Mouse (Mus musculus) urinary bladder, adult 2 months (tissue): ENCODE measurements around the gene Plcb3. TPM values are rescaled to one million over a fixed set of nuclear protein-coding genes. Genes with fewer than 3 reads are reported as not detected.
A peak's percentile ranks its signal among the peaks of the same experiment; 100 is the strongest.
"Not testable (repeated sequence)": the region's sequence is repeated elsewhere in the genome, so short reads cannot be mapped to it uniquely, and the experiment has no call there.

Experiments used
- DNase-seq: peaks from one replicate; pipeline ENCODE4 v3.0.0; 2022; ENCODE audit warnings: low spot score
- polyA plus RNA-seq: library from polyadenylated mRNA; depleted of rRNA; stranded (reverse); fragments of >200 nt; gene quantifications from 2 replicates; pipeline ENCODE4 v1.2.3, GENCODE M21; 2012

The Plcb3 gene
- polyA plus RNA-seq, 1 experiment, result 88.1 TPM

DNA sequence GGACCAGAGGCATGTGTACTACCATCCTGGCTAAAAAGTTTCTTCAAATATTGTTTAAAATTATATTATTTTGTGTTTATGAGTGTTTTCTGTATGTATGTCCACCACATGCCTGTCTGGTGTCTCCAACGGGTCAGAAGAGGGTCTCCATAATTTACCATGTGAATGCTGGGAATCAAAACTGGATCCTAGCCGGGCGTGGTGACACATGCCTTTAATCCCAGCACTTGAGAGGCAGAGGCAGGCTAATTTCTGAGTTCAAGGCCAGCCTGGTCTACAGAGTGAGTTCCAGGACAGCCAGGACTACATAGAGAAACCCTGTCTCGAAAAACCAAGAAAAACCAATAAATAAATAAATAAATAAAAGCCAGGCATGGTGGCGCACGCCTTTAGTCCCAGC is 14.9 kb upstream of the Plcb3 start:
- not testable (repeated sequence) for DNase-seq

DNA sequence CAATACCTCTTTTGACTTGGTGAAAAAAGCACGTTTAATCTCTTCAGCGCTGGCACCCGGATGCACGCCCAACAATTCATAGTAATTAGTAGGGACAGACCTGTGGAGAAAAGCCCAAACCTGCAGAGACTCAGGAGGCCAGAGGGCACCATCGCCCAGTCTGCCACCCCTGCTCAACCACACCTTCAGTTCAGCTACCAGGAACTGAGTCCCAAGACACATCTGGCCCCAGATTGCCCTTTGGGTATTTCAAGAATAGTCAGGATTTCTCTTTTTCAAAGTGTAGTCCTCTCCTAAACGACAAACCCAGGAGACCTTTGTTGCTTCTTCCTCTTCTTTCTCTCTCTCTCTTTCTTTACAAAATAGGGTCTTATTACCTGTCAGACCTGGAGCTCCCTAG is 14.4 kb upstream of the Plcb3 start:
- DNase-seq, result no peak

DNA sequence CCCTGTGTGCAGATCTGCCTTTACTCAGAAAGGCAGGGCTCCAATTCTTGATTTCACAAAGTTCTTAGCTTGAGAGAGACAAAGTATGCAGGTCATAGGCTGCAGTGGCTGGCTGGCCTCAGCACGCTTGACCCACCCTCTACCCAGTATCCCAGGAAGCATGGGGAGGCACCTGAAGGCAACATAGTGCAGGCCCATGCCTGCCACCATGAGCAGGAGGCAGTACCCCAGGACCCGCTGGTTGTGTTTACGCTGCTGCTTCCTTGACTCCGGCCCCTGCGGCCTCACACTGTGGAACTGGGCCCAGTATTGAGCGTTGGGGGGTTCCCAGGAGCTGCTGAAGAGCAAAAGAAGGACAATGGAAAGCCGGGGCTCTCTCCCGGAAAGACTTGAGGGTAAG is 13.0 kb upstream of the Plcb3 start:
- no peak for DNase-seq

DNA sequence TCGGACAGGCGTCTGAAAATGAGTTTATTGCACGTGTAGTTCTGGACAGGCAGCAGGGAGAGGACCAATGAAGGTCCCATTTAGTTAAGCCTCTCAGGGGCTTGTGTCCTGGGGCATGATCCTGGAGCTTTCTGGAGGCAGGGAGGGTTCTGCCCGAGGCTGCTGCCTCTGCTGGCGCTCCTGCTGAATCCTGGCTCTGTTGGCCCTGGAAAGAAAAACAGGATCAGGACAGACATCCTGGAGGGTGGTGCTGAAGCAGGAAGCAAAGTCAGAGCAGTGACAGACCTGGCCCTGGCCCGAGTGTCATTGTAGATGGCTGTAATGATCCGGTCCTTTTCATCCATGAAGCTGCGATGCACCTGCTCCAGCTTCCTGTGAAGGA is 11.6 kb upstream of the Plcb3 start:
- DNase-seq, result no peak

DNA sequence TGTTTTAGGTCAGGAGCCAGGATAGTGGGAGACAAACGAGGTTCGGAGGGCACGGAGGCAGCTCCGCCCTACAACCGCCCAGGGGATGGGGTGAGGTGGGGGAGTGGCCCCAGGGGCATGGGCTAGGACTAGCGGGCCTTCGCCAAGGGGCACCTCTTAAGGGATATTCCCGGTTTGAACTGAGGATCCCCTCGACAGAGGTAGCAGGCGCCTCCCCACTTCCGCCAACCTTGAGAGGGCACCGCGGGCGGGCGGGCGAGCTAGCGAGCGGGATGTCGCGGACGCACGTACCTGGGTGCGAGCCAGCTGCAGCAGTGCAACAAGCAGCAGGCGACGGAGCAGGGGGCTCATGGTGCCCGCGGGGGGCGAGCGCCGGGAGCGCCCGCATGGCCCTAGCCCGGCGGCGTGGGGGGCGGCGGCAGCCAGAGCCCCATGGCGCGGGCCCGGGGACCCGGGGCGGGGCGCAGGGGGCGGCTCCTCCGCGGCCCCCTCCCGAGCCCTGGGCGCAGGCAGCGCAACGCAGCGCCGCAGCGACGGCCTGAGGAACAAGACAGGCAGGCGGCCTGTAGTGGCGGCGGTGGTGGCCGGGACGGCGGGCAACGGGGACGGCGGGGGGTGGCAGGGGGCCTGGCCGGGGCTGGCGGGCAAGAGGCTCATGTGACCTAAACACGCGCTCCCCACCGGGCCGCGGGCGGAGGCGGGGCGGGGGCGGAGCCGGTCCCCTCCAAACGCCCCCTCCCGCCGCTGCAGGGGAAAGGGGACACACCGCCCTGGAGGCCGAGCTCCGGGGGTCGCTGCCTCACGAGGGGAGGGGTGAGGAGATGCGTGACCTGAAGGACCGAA is 11.0 kb upstream of the Plcb3 start, which contains the start of gene Vegfb:
Gene Vegfb (minus strand): TSS at position 591 of the 843 bp plus-strand sequence.
- peak; percentile 73 for DNase-seq

DNA sequence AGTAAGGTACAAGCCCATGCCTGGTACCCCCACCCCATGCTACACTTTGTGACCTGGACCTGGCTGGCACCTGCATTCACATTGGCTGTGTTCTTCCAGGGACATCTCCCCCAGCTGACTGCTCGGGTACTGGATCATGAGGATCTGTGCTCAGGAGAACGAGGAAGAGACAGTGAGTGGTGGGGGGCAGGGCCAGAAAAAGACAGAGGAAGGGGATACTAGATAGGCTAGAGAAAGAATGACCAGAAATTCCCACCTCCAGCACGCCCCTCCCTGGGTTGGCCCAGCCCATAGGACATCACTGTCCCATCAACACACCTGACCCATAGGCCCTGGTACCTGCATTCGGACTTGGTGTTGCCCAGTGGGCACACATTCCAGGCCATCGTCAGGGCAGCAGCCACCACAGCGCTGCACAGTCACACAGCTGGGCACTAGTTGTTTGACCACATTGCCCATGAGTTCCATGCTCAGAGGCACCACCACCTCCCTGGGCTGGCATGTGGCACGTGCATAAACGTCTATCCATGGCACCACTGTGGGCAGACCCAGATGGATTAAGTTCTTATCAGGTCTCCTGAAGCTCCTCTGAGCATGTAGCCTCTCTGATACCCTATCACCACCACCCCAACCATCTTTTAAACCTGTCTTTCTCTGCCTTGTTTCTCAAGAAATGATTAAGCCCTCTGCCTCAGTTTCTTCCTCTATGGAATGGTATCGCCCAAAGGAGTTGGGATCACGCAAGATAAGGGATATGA is 9.9 kb upstream of the Plcb3 start:
- no peak for DNase-seq

DNA sequence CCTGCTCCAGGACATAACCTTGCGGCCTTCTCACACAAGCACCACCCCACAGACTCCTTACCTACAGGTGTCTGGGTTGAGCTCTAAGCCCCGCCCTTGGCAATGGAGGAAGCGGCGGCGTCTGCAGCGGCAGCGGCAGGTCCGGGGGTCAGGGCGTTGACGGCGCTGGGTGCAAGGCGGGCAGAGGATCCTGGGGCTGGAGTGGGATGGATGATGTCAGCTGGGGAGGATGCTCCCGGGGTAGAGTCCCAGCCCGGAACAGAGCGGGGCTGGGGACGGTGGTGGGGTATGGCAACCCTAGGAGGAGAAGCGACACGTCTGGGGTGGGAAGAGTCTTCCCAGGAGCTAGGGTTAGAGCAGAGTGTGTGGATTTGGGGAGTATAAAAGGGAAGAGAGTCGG is 9.0 kb upstream of the Plcb3 start:
- no peak for DNase-seq

DNA sequence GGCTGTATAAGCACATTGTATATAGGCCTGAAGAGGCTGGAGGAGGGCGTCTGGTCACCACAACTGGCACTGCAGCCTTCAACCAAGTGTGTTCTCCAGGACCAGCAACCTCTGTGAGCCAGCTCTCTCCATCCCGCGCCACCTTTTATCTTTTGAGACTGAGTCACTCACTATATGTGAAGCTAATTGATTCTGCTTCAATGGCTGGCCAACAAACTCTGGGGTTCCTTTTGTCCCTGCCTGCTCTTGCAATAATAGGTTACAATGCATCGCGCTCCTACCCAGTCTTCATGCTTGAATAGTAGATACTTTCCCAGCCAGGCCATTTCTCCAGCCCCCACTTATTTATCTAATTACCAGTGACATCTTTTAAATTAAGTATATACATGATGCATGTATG is 7.4 kb upstream of the Plcb3 start:
- DNase-seq, result no peak

DNA sequence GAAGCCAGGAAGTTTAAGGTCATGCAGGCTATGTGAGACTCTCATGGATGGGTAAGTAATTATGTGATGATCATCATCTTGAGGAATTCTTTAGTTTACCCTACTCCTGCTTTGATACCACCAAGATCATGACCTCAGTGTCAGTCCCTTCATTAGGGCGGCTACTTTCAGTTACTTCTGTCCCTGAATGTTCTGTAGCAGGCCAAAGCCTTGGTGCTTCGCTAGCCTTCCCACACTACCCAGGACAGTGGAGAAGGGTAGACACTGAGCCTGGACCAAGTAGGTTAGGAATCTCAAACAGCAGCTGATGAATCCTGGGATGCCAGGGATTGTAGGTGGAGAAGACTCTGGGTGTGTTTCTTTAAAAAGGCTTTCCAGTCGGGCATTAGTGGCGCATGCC is 5.2 kb upstream of the Plcb3 start:
- DNase-seq, result no peak

DNA sequence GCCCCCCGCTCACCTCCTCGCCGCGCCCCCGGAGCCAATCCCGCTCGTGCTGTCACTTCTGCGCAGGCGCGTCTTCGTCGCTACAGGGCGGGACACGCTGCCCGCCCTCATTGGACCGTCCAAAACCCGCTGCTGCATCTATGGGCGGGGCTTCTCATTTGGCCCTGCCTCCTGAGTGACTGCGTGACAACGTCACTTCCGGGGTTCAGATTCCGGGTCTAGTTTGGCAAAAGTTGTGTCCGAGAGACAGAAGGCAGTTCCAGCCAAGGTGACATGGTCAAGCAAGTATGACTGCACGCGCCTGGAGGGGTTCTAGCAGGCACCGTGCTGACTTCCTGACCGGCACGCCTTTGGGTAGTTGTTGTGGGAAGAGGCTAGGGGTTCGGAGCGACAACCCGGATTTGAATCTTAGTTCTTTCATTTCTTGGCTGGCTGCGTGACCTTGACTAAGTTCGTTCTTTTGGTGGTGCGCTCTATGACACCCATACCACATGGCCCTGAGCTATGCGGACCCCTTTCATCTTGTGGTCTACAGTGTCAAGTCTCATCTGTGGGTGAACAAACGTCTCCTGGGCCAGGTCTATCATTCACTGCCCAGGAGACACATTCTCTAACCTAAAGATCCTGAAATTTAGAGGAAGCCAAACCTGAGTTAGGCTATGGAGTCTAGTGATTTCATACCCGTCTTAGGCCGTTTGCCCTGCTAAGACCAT is 4.3 kb upstream of the Plcb3 start, which contains the start of gene Fkbp2:
Gene Fkbp2 (minus strand): TSS at position 121 of the 713 bp plus-strand sequence.
- no peak for DNase-seq

DNA sequence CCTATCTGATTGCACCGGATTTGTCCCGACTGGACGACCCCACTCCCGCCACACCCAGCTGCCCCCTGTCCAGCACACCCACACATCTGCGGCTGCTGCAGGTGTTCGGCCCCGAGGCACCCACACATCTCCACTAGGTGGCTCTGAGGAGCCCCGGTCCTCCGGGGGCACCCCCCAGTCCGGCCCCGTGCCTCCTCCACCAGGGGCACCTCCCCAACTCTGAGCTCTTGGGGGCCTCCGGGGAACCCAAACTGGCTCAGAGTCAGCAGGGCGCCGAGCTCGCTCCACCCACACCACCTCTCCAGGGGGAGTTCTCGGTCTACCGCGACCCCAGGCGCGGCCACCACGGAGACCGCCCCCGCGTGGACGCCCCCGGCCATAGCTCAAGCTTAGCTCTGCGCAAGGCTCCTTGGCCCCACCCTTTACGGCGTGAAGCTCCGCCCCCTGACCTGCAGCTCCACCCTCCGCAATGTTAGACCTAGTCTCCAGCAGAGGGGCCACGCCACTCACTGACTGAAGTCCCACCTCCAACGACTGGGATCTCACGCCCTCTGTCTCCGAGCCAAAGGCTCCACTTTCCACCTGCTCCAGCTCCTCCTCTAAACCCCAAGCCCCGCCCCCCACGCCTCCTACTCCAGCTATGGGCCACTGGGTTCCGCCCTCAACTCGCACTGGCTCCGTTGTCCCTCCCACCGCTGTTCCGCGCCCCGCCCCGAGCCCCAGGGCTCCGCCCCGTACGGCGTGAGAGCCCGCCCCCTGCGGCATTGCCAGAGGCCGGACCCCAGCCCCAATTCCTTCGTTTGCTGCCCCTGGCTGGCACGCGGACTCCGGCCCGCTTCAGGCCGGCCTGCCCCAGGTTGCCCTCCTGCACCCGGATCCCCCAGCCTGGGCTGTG is 3.5 kb upstream of the Plcb3 start:
- peak; percentile 98 for DNase-seq

DNA sequence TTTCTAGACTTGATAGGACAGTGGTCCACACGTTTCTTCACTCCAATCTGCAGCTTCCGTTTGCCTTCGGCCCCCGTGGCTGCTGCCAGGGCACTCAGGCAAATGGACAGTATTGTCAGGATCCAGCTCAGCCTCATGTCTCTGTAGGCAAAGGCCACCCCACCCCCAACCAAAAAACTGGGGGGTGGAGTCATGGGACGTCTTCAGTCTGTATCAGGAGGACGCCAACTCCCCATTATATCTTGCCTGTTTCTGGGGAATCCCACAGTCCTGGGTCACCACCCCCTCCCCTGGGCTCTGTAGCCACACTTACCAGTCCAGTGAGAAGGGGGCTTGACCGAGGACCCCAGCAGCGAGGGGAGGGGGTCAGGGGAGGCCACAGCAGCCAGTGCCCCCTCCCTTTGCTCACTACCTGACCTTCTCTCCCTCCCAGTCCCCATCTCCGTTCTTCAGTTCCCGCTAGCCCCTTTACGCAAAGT is 2.8 kb upstream of the Plcb3 start:
- no peak for DNase-seq

DNA sequence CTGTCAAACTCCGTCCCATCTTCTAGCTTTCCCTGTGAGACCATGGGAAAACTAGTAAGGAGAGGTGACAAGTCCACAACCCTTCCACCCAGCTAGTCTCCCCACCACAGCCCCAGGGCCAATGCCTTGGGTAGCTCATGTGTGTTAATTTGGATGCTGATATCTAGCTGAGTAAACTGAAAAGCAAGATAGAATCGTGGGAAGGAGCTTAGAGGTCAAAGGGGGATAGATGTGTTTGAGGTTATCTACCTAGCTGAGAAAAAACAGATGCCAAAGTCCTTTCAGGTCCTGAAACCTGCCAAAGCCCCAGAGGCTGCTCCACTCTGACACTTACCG is 2.3 kb upstream of the Plcb3 start:
- DNase-seq, result no peak

DNA sequence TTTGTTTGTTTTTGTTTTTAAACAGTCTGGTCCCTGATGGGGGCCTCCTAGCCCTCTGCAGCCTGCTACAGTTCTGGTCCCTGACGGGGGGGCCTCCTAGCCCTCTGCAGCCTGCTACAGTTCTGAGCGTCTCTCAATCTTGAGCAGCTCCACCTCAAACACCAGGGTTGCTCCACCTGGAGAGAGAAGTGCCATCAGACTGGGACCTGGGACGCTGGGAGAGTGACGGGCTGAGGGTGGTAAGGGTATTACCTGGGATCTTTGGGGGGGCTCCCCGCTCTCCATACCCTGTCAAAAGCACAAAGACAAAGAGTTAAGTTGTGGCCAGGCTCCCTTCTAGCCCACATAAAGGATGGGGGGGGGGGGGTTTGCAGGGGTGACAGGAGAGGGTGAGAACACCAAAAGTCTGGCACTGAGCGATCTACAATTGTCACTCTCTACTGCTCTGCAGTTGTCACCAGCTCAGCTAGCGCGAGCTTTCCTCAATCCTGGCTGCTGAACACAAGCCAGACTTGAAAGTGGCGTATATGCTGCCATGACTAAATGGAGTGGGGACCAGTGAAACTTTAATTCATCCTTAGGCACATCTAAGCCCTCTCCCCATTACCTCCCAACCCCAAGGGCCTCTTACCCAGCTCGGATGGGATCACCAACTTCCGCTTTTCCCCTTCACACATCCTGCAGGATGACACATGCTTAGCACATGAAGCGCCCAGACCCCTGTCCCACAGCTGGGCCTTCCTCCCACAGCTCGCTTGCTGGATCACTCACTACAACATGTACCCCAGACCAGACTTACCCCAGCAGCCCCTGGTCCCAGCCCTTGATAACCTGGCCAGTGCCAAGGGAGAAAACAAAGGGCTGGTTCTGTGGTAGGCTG is 1.7 kb upstream of the Plcb3 start:
- DNase-seq, result no peak

DNA sequence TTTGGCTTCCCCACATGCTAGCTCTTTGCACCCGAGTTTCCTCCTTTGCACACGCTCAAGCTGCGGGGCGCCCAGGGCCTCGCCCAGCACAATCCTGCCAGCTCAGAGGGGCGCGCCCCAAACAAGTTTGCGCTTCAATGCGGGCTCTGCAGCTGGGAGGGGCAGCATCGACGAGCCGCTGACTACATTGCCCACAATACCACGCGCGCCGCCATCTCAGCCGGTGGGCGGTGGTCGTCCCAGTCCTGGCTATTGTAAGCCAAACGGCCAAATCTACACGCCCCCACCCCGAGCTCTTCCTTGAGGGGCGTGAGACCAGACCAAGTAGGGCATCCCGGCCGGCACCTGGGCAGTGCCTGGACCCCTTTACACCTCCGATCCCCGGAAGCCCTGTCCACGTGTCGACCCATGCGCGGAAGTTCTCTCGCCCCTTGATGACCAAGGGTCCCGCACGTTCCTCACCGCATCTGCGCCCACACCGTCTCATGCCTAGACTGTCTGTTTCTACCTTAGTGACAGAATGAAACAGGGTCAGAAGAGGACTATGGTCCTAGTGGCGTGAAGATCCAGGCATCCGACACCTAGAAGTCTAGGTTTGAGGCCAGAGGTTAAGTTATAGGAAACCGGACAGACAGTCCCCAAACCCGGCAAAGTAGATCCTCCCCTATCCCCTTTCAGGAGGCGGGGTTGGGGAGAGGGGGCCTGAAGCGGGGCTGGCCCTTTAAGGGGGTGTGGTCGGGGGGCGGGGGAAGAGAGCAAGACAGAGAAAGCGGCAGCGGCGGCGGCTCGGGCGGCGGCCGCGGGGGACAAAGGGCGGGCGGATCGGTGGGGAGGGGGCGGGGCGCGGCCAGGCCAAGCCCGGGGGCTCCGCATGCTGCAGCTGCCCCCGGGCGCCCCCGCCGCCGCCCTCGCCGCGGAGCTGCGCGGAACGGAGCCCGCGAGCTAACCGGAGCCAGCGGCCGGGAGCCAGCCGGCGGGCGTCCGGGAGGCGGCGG is 1.8 kb downstream of the Plcb3 start, which contains the start of gene Ppp1r14b:
Gene Ppp1r14b (plus strand): TSS at position 758 of the 995 bp plus-strand sequence.
- peak; percentile 73 for DNase-seq

DNA sequence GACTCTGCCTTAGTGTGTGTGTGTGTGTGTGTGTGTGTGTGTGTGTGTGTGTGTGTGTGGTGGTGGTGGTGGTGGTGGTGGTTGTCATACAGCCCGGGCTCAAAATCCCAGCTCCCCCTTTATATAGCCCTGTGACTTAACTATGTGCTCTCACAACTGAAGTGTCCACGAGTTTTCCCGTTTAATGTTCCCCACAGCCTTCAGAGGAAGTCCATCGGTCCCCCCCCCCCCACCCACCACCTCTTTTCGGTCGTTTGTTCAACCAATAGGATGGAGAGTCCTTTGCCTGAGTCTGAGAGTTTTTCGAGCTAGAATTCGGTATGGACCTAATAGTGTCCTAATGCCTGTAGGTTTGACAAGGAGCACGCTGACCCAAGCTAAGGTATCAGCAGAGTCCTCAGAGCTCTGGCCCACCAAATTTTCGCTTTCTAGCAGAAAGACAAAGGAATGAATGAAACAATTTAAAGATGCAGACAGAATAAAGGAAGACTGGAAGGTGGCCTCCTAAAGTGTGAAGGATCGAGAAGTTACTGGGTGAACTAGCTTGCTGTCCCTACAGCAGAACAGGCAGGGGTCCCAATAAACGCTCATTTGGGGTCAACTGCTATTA is 2.6 kb downstream of the Plcb3 start:
- no peak for DNase-seq

DNA sequence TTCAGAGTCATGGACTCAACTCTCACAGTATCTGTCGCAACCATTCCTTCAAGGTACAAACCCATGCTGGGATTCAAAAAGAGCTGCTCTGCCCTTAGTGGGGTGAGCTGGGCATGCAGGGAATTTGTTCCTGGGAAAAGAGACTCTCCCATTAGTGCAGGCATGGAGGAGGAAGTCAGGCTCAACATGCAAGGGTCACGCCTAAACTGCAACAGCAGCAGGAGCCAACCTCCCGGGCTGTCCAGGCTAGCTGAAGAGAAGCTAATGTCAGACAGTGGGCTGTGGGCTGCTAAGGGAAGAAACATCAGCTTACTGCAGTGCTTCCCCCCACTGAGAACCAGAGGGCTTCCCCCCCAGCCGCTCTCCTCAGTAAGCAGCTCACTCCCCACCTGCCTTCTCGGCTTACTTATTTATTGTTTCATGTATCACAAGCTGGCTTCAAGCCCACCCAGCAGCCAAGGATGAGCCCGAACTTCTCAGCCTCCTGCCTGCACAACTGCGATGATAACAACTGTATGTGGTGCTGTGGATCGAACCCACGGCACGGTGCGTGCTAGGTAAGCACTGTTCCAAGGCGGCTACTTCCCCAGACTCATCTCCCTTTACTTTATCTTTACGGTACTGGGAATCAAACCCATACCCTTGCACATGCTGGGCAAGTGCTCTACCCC is 3.9 kb downstream of the Plcb3 start:
- DNase-seq, result no peak

DNA sequence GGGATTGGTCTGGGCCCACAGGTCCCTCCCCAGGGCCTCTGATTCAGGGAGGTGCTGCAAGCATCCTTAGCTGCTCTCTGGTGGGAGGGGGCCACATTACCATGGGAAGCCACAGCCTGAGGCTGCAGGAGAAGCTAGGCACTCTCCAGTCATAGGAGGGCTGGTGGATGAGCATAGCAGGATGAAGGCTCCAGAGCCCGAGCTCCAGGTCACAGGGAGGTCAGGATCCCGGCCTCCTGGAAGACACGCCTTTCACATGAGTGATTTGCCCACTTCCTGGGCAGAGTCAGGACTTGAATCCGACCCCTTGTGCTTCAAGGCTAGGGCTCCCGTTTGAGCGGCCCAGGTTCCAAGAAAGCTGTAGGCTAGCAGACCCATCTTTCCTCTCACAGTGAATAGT is 4.6 kb downstream of the Plcb3 start:
- DNase-seq, result no peak
